Mouse (Mus musculus) thymus, adult 2 months (tissue): Measurements from ENCODE around the gene Megf11. TPM values are rescaled to one million over a fixed set of nuclear protein-coding genes. Genes with fewer than 3 reads are reported as not detected.

Source experiments
- DNase-seq: peaks from one replicate; pipeline ENCODE4 v3.0.0; 2021
- H3K27ac ChIP-seq: fragments of 200-500 bp; 2 replicates; pipeline ENCODE4 v1.5.1; 2012; ENCODE audit warnings: low read length, control low read depth; ENCODE audit not compliant: control insufficient read depth, insufficient read depth
- H3K27me3 ChIP-seq: fragments of 200-500 bp; 2 replicates; pipeline ENCODE4 v1.6.1; 2012; ENCODE audit warnings: mild to moderate bottlenecking, low read length, moderate library complexity, mixed read lengths; ENCODE audit not compliant: control insufficient read depth, insufficient read depth
- H3K36me3 ChIP-seq: fragments of 200-500 bp; 2 replicates; pipeline ENCODE4 v1.6.1; 2012; ENCODE audit warnings: mild to moderate bottlenecking, low read length, moderate library complexity; ENCODE audit not compliant: control insufficient read depth, insufficient read depth
- H3K4me1 ChIP-seq: fragments of 200-500 bp; replicated peaks from 2 replicates; pipeline ENCODE4 v1.6.1; 2012; ENCODE audit warnings: low read length; ENCODE audit not compliant: control insufficient read depth, insufficient read depth
- H3K4me3 ChIP-seq: fragments of 200-500 bp; 2 replicates; pipeline ENCODE4 v1.5.1; 2012; ENCODE audit warnings: mild to moderate bottlenecking, low read length, control low read depth, moderate library complexity; ENCODE audit not compliant: control insufficient read depth, insufficient read depth
- CTCF ChIP-seq: fragments of 200-500 bp; IDR thresholded peaks from 2 replicates; pipeline ENCODE4 v1.5.1; 2012; ENCODE audit warnings: mild to moderate bottlenecking, control low read depth, low read length, moderate library complexity, borderline replicate concordance; ENCODE audit not compliant: control insufficient read depth, poor library complexity, insufficient read depth; ENCODE audit errors: extremely low read depth
- POLR2A ChIP-seq: fragments of 200-500 bp; IDR thresholded peaks from 2 replicates; pipeline ENCODE4 v1.6.1; 2012; ENCODE audit warnings: mild to moderate bottlenecking, low read length, control low read depth, moderate library complexity; ENCODE audit not compliant: control insufficient read depth, poor library complexity, insufficient read depth; ENCODE audit errors: extremely low read depth
- WGBS: fragments of 180-500 bp; shearing (Covaris S2); methylation state at CpG from one replicate; pipeline ENCODE4 v1.1.7; 2018; 5-methylcytosine and 5-hydroxymethylcytosine counted together
- polyA plus RNA-seq: library from polyadenylated mRNA; depleted of rRNA; stranded (reverse); fragments of >200 nt; gene quantifications from 2 replicates; pipeline ENCODE4 v1.2.3, GENCODE M21; 2012

The Megf11 gene
- polyA plus RNA-seq, 1 experiment, result 0.70 TPM

DNA sequence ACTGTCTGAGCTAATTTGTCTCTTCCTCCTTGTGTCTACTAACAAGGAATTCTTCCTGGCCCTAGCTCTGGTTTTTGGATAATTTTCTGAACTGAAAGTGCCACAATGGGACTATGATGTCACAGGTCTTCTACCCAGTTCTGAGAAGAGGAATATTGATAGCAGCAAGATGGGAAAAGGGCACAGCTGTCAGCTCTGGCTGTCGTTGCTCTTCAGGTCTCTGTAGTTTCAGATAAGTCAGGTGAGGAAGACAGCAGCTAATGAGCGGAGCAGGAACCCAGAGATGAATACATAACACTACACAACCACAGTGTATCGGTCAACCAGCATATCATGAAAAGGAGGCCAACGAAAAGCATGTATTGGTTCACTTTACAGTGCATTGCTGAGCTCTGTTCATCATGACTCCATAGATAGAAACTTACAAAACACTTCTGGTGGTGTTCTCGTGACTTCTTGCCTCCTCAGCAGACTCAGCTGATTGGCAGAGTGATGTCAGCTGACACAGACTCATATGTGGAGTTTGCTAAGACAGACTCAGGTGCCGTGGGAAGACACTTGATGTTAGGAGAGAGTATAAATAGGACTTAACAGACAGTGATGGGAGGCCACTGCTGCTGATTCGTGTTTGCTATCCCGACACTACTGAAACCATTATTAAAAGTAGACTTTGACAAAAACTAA, 149.6 kb downstream of the Megf11 start:
- H3K27me3 ChIP-seq, result no peaks in the 10 kb centered on the region
- H3K27ac ChIP-seq, result no peak overlapping the region
- no peaks in the 10 kb centered on the region for H3K4me1 ChIP-seq
- WGBS, result 89% methylated on average over 8 of the region's 8 CpGs
- no peak for DNase-seq
- no peak overlapping the region for H3K4me3 ChIP-seq
- H3K36me3 ChIP-seq, result no peaks in the 10 kb centered on the region
- TF ChIP-seq POLR2A (no peak), CTCF (no peak)

DNA sequence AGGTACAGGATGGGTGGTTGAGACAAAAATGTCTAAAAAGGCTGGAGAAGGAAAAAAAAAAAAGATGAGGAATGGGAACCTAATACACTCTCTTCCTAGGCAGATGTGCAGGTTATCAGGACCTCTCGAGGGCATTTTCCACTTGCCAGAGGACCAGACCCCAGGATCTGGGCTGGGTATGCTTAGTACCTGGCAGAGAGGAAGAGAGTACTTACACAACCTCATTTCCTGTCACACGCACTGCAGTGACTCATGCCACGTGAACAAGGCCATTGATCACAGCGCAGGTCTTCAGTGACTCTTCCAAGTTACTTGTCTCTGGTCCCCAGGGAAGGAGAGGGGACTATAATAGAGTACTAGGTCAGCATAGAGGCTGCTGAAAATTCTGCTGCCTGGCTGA, 152.4 kb downstream of the Megf11 start:
- Histone ChIP-seq H3K27ac (no peak overlapping the region), H3K4me3 (no peak overlapping the region), H3K4me1 (no peaks in the 10 kb centered on the region), H3K27me3 (no peaks in the 10 kb centered on the region; the same call in 1 of the 2 replicates), H3K36me3 (no peaks in the 10 kb centered on the region)
- no peak for DNase-seq
- TF ChIP-seq POLR2A (no peak), CTCF (no peak)
- WGBS, result 14% methylated on average over 4 of the region's 4 CpGs

DNA sequence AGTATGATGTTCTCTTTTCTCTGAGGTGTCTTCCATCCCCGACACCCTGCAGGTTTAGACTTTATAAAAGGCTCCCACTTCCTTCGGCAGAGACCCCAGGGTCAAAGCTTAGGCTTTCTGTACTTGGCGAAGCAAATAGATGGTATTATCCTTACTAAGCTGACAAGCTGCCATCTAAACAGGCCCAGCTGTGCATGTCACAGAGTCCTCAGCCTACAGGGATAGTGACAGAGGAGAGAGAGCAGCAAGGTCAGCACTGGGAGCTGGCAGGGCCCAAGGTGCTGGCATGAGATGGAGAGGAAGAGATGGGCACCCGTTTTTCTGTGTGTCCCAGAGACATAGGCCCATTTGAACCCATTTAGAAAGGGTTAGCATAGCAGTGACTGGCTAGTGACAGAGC, 156.8 kb downstream of the Megf11 start:
- Histone ChIP-seq H3K4me1 (no peaks in the 10 kb centered on the region), H3K27ac (no peak overlapping the region), H3K4me3 (no peak overlapping the region), H3K27me3 (no peaks in the 10 kb centered on the region; the same call in 1 of the 2 replicates), H3K36me3 (no peaks in the 10 kb centered on the region)
- no peak for TF ChIP-seq POLR2A
- TF ChIP-seq CTCF, result no peak
- no peak for DNase-seq
- WGBS, result 85% methylated on average over 4 of the region's 4 CpGs

DNA sequence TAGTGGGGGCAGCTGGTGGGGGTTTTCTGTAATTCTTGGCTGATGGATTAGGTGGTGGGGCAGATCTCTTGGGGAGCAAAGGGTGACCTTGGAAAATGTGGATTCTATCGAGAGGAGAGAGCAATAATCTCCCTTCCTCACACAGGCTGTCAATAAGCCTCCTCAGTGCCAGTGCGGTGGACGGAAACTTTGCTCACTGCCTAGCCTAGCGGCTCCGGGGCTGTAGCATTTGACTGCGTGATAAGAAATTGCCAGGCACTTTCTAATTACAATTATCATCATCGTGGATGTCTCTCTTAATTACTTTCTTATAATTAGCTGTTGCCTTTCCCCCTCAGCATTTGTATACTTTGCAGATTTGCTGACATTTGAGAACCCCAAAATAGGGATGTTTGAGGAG, 157.7 kb downstream of the Megf11 start:
- H3K4me1 ChIP-seq, result no peaks in the 10 kb centered on the region
- 72% methylated on average over 7 of the region's 7 CpGs for WGBS
- H3K36me3 ChIP-seq, result no peaks in the 10 kb centered on the region
- H3K27ac ChIP-seq, result no peak overlapping the region
- no peak for DNase-seq
- H3K27me3 ChIP-seq, result no peaks in the 10 kb centered on the region; the same call in 1 of the 2 replicates
- no peak for TF ChIP-seq CTCF
- TF ChIP-seq POLR2A, result no peak
- no peak overlapping the region for H3K4me3 ChIP-seq

DNA sequence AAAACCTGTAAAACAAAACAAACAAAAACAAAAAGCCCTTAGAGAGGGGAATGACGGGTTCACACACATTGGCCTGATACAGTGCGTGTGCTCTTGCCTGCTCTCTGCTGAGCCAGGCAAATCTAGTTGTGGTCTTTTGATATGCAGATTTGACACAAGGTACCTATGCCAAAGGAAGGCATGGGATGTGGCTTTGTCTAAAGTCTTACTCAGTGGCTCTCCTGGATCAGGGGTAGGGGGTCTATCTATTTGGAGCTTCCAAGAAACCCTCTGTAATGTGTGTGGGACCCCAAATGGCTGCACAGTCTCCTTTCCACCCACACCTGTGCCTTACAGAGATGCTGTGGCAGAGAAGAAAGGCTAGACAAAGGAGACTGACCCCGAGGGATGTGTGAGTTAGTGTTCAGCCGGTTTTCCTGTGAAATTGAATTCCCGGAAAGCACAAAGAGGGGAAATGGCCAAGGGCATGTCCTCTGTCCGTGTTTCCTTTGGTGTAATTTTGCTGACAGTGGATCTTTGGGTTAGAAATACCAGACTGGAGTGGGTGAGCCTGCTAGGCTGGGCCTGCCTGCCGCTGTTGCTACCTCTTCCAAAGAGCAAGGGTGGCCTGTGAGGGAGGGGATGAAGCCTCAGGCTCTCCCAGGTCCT, 161.0 kb downstream of the Megf11 start:
- Histone ChIP-seq H3K4me1 (no peaks in the 10 kb centered on the region), H3K36me3 (no peaks in the 10 kb centered on the region), H3K27me3 (no peaks in the 10 kb centered on the region; the same call in 1 of the 2 replicates), H3K27ac (no peak overlapping the region), H3K4me3 (no peak overlapping the region)
- 64% methylated on average over 7 of the region's 7 CpGs for WGBS
- DNase-seq, result no peak
- no peak for TF ChIP-seq POLR2A
- TF ChIP-seq CTCF, result no peak

DNA sequence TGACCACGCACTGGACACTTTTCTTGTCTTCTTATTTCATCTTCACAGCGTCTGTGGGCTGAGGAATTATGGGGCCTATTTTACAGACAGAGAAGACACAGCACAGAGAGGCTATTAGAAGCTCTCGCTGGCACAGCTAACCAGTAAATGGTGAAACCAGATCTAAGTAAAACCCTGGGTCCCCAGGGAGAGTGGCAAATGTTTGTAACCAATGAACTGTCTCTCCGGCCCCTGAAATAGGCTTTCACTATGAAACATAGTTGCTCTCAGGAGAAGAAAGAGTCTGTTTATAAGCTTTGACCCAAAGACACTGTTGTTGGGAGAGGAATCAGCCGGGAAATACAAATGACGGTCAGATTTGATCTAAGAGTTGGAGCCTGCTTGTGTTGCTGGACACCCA, 162.9 kb downstream of the Megf11 start:
- Histone ChIP-seq H3K27ac (no peak overlapping the region), H3K4me3 (no peak overlapping the region), H3K4me1 (no peaks in the 10 kb centered on the region), H3K27me3 (no peaks in the 10 kb centered on the region), H3K36me3 (no peaks in the 10 kb centered on the region)
- TF ChIP-seq POLR2A (no peak), CTCF (no peak)
- DNase-seq, result no peak
- 91% methylated on average over 6 of the region's 6 CpGs for WGBS

DNA sequence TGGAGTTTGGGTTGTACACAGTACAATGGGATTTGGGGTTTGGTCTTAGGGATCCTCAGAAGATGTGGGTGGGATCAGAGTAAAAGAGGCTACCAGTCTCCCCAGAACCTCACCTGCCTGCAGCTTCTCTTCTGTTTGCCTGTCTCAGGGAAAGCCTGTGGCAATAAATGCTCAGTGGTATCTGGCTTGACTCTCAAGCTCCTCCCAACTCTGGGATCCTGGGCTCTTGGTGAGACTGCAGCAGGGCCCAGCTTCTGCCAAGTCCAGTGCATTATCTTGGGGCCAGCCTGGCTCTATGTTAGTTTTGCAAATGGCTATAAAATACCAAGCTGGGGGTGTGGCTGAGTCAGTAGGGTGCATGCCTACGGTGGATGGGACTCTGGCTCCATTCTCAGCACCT, 165.9 kb downstream of the Megf11 start:
- Histone ChIP-seq H3K4me3 (no peak overlapping the region), H3K4me1 (no peaks in the 10 kb centered on the region), H3K27ac (no peak overlapping the region), H3K27me3 (no peaks in the 10 kb centered on the region), H3K36me3 (no peaks in the 10 kb centered on the region)
- 86% methylated on average over 1 of the region's 1 CpGs for WGBS
- no peak for DNase-seq
- TF ChIP-seq POLR2A (no peak), CTCF (no peak)
